Mouse (Mus musculus): ENCODE measurements around the gene Alox12. TPM values are rescaled to one million over a fixed set of nuclear protein-coding genes. Genes with fewer than 3 reads are reported as not detected.

Gene Alox12
- polyA plus RNA-seq, 1 experiment from 2014 or later = 0.95 TPM

GRCm38 (mm10) chr11:70265819-70266218 lies 10.7 kb upstream of the Alox12 start:
- WGBS (ENCODE audit: missing documents) = 91% methylated on average over 4 of the region's 4 CpGs
- Histone ChIP-seq H3K4me3 (ENCODE audit: inconsistent target) (no peak overlapping the region), H3K36me3 (ENCODE audit: inconsistent target) (no peaks in the 10 kb centered on the region), H3K27ac (no peak overlapping the region), H3K79me2 (ENCODE audit: inconsistent target) (no peaks in the 10 kb centered on the region)

GRCm38 (mm10) chr11:70265252-70265651 lies 10.1 kb upstream of the Alox12 start:
- Histone ChIP-seq H3K79me2 (ENCODE audit: inconsistent target) (no peaks in the 10 kb centered on the region), H3K27ac (no peak overlapping the region), H3K4me3 (ENCODE audit: inconsistent target) (no peak overlapping the region), H3K36me3 (ENCODE audit: inconsistent target) (no peaks in the 10 kb centered on the region)
- 42% methylated on average over 3 of the region's 3 CpGs for WGBS (ENCODE audit: missing documents)

GRCm38 (mm10) chr11:70259035-70259434 lies 3.9 kb upstream of the Alox12 start:
- no peaks in the 10 kb centered on the region for H3K36me3 ChIP-seq (ENCODE audit: inconsistent target)
- H3K27ac ChIP-seq = no peak overlapping the region
- no peaks in the 10 kb centered on the region for H3K79me2 ChIP-seq (ENCODE audit: inconsistent target)
- no peak overlapping the region for H3K4me3 ChIP-seq (ENCODE audit: inconsistent target)
- WGBS (ENCODE audit: missing documents) = 95% methylated on average over 4 of the region's 4 CpGs

- WGBS (ENCODE audit: missing documents) = 2% methylated on average over 16 of the region's 18 CpGs
- Histone ChIP-seq H3K27ac (no peak overlapping the region), H3K79me2 (ENCODE audit: inconsistent target) (no peaks in the 10 kb centered on the region), H3K36me3 (ENCODE audit: inconsistent target) (no peaks in the 10 kb centered on the region), H3K4me3 (ENCODE audit: inconsistent target) (no peak overlapping the region)
These were observed 816 bp downstream of the Alox12 start for GRCm38 (mm10) chr11:70254337-70254736.

GRCm38 (mm10) chr11:70251853-70252252 lies 3.3 kb downstream of the Alox12 start:
- WGBS (ENCODE audit: missing documents) = 92% methylated on average over 6 of the region's 8 CpGs
- Histone ChIP-seq H3K4me3 (ENCODE audit: inconsistent target) (no peak overlapping the region), H3K27ac (no peak overlapping the region), H3K79me2 (ENCODE audit: inconsistent target) (no peaks in the 10 kb centered on the region), H3K36me3 (ENCODE audit: inconsistent target) (no peaks in the 10 kb centered on the region)

GRCm38 (mm10) chr11:70250150-70250549 lies 5.0 kb downstream of the Alox12 start:
- Histone ChIP-seq H3K36me3 (ENCODE audit: inconsistent target) (no peaks in the 10 kb centered on the region), H3K4me3 (ENCODE audit: inconsistent target) (no peak overlapping the region), H3K79me2 (ENCODE audit: inconsistent target) (no peaks in the 10 kb centered on the region), H3K27ac (no peak overlapping the region)
- 23% methylated on average over 11 of the region's 11 CpGs for WGBS (ENCODE audit: missing documents)

- Histone ChIP-seq H3K79me2 (ENCODE audit: inconsistent target) (no peaks in the 10 kb centered on the region), H3K36me3 (ENCODE audit: inconsistent target) (no peaks in the 10 kb centered on the region), H3K4me3 (ENCODE audit: inconsistent target) (no peak overlapping the region), H3K27ac (no peak overlapping the region)
- 61% methylated on average over 9 of the region's 9 CpGs for WGBS (ENCODE audit: missing documents)
These were observed 7.9 kb downstream of the Alox12 start for GRCm38 (mm10) chr11:70247136-70247845.

GRCm38 (mm10) chr11:70242591-70242990 lies 12.6 kb downstream of the Alox12 start:
- no peaks in the 10 kb centered on the region for H3K36me3 ChIP-seq (ENCODE audit: inconsistent target)
- WGBS (ENCODE audit: missing documents) = 79% methylated on average over 11 of the region's 11 CpGs
- H3K4me3 ChIP-seq (ENCODE audit: inconsistent target) = no peak overlapping the region
- no peak overlapping the region for H3K27ac ChIP-seq
- H3K79me2 ChIP-seq (ENCODE audit: inconsistent target) = peaks cover 25% of the 10 kb centered on the region

- Histone ChIP-seq H3K4me3 (ENCODE audit: inconsistent target) (peak within 1 kb of the TSS; percentile 100), H3K27ac (peak within 1 kb of the TSS; percentile 90), H3K79me2 (ENCODE audit: inconsistent target) (peaks cover 25% of the 10 kb centered on the region), H3K36me3 (ENCODE audit: inconsistent target) (peaks cover 12% of the 10 kb centered on the region; the same call in 1 of the 2 replicates)
- 2% methylated on average over 29 of the region's 35 CpGs for WGBS (ENCODE audit: missing documents)
These were observed 15.4 kb downstream of the Alox12 start, which contains the start of the genes Gm21988 and Rnasek for GRCm38 (mm10) chr11:70239541-70240279. Gene Gm21988, minus strand, starts transcription at chr11:70239830. Gene Rnasek, minus strand, starts transcription at chr11:70239842.

- Histone ChIP-seq H3K79me2 (ENCODE audit: inconsistent target) (peaks cover 25% of the 10 kb centered on the region), H3K36me3 (ENCODE audit: inconsistent target) (peaks cover 12% of the 10 kb centered on the region; the same call in 1 of the 2 replicates), H3K27ac (peak overlapping the region; percentile 90), H3K4me3 (ENCODE audit: inconsistent target) (peak overlapping the region; percentile 100)
- WGBS (ENCODE audit: missing documents) = 13% methylated on average over 22 of the region's 23 CpGs
These were observed 16.3 kb downstream of the Alox12 start for GRCm38 (mm10) chr11:70238591-70239440.

- 1% methylated on average over 63 of the region's 70 CpGs for WGBS (ENCODE audit: missing documents)
- Histone ChIP-seq H3K4me3 (ENCODE audit: inconsistent target) (peak within 1 kb of the TSS; percentile 100), H3K36me3 (ENCODE audit: inconsistent target) (peaks cover 12% of the 10 kb centered on the region; the same call in 1 of the 2 replicates), H3K79me2 (ENCODE audit: inconsistent target) (peaks cover 25% of the 10 kb centered on the region), H3K27ac (peak within 1 kb of the TSS; percentile 90)
These were observed 17.5 kb downstream of the Alox12 start, which contains the start of gene 0610010K14Rik for GRCm38 (mm10) chr11:70237457-70238167. Gene 0610010K14Rik, minus strand, starts transcription at chr11:70237914.

- Histone ChIP-seq H3K27ac (peak overlapping the region; percentile 75), H3K4me3 (ENCODE audit: inconsistent target) (peak overlapping the region; percentile 57), H3K79me2 (ENCODE audit: inconsistent target) (peaks cover 25% of the 10 kb centered on the region), H3K36me3 (ENCODE audit: inconsistent target) (peaks cover 12% of the 10 kb centered on the region; the same call in 1 of the 2 replicates)
- 67% methylated on average over 6 of the region's 7 CpGs for WGBS (ENCODE audit: missing documents)
These were observed 18.4 kb downstream of the Alox12 start for GRCm38 (mm10) chr11:70236717-70237116.

GRCm38 (mm10) chr11:70235254-70235900 lies 19.8 kb downstream of the Alox12 start:
- H3K36me3 ChIP-seq (ENCODE audit: inconsistent target) = peaks cover 12% of the 10 kb centered on the region; the same call in 1 of the 2 replicates
- 91% methylated on average over 12 of the region's 12 CpGs for WGBS (ENCODE audit: missing documents)
- H3K27ac ChIP-seq = no peak overlapping the region
- no peak overlapping the region for H3K4me3 ChIP-seq (ENCODE audit: inconsistent target)
- peaks cover 19% of the 10 kb centered on the region for H3K79me2 ChIP-seq (ENCODE audit: inconsistent target)

Data from macrophage (primary cell).